Mouse (Mus musculus) lung, embryonic 14.5 days (tissue): Measurements from ENCODE around the gene Fam217b. TPM values are rescaled to one million over a fixed set of nuclear protein-coding genes. Genes with fewer than 3 reads are reported as not detected.
A peak's percentile ranks its signal among the peaks of the same experiment; 100 is the strongest.

Source experiments
- ATAC-seq: fragments of 200-750 bp; cut with Nextera tagmentation; 2 replicates; pipeline ENCODE4 v1.8.0; 2017; ENCODE audit warnings: mild to moderate bottlenecking, moderate TSS enrichment, moderate library complexity; ENCODE audit not compliant: insufficient read depth
- DNase-seq: peaks from one replicate; pipeline ENCODE4 v3.0.0-alpha.2; 2015
- H3K27ac ChIP-seq: fragments of 300-500 bp; sonication (generic); 2 replicates; pipeline ENCODE4 v1.5.1; 2014; ENCODE audit warnings: low read depth, mild to moderate bottlenecking, moderate library complexity
- H3K27me3 ChIP-seq: fragments of 300-500 bp; sonication (generic); 2 replicates; pipeline ENCODE4 v1.6.1; 2014; ENCODE audit warnings: low read length, control low read depth; ENCODE audit not compliant: insufficient read depth
- H3K36me3 ChIP-seq: fragments of 300-500 bp; sonication (generic); 2 replicates; pipeline ENCODE4 v1.6.1; 2014; ENCODE audit warnings: control low read depth; ENCODE audit not compliant: insufficient read depth
- H3K4me1 ChIP-seq: fragments of 300-500 bp; sonication (generic); 2 replicates; pipeline ENCODE4 v1.6.1; 2014; ENCODE audit warnings: antibody characterized with exemption, control low read depth; ENCODE audit not compliant: insufficient read depth
- H3K4me2 ChIP-seq: fragments of 300-500 bp; sonication (generic); 2 replicates; pipeline ENCODE4 v1.6.1; 2014; ENCODE audit warnings: mild to moderate bottlenecking
- H3K4me3 ChIP-seq: fragments of 300-500 bp; sonication (generic); 2 replicates; pipeline ENCODE4 v1.5.1; 2014; ENCODE audit warnings: low read depth, low read length
- H3K9ac ChIP-seq: fragments of 300-500 bp; sonication (generic); 2 replicates; pipeline ENCODE4 v1.6.1; 2014
- H3K9me3 ChIP-seq: fragments of 300-500 bp; sonication (generic); 2 replicates; pipeline ENCODE4 v1.6.1; 2016; ENCODE audit warnings: low read depth, low read length, control low read depth
- CTCF ChIP-seq: IDR thresholded peaks from 2 replicates; pipeline ENCODE4 v1.5.1; 2016; ENCODE audit warnings: antibody characterized with exemption, low read depth
- WGBS: fragments of 180-500 bp; shearing (Covaris S2); extraction: QIAGEN DNeasy Blood & Tissue Kit; methylation state at CpG from one replicate; pipeline ENCODE4 v1.1.7; 2014; 5-methylcytosine and 5-hydroxymethylcytosine counted together
- polyA plus RNA-seq: library from polyadenylated mRNA; unstranded; fragments of >200 nt; fragmentation: Nextera tagmentation; extraction: Ambion mirVana; gene quantifications from 2 replicates; pipeline ENCODE4 v1.2.1, GENCODE M21; 2014

Fam217b gene
- 3.2 and 3.4 TPM in 2 replicates for polyA plus RNA-seq

DNA sequence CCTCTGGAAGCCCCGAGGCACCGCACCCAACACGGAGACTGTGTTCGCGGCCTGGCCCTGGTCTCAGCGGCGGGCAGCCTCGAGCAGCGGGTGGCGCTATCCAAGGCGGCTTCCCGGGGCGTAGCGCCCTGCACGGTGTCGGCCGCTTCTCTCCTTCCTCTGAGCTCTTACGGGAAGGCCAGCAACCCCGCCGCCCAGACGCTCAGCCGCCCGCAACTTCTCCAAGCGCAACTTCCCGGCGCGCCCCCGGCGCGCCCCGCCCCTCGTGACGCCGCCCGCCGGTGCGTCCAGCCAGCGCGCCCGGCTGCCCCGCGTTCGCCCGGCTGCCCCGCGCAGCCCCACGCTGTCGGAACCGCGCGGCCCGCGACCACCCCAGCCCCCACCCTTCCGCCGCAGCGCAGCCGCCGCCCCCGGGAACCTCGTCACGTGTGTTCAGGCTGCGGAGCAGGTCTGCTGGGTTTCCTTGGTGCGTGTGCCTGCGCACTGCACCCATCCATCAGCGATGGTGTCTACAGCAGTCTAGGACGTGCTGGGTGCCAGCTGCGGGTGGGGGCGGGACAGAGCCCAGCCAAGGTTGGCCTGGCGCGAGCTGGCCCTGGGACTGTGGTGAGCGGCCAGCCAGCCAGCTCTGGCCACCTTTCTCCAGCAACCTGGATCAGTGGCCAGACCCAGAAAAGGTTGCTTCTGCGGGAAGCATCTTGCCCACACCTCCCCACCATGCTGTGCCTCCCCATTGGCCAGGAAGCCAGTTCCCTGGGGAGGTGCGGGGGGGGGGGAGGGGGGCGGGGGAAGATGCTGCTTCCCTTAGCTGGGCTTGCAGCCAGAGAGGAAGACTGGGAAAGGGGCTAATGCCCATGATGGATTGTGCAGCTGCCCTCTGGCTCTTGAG is at the start of gene Fam217b, which contains the start of gene Ppp1r3d:
Gene Fam217b, plus strand, starts transcription at position 264 of the 889 bp plus-strand sequence.
Gene Ppp1r3d, minus strand, starts transcription at position 212 of the 889 bp plus-strand sequence.
- H3K9me3 ChIP-seq, result no peaks in the 10 kb centered on the region
- DNase-seq (peak; percentile 87), ATAC-seq (peak; percentile 83)
- peaks cover 16% of the 10 kb centered on the region for H3K4me1 ChIP-seq
- peak within 1 kb of the TSS; percentile 62 for H3K4me3 ChIP-seq
- no peaks in the 10 kb centered on the region for H3K36me3 ChIP-seq
- H3K9ac ChIP-seq, result peak within 1 kb of the TSS; percentile 54
- H3K27ac ChIP-seq, result peak within 1 kb of the TSS; percentile 46; the same call in 1 of the 2 replicates
- under 1% methylated on average over 38 of the region's 74 CpGs for WGBS
- no peak for TF ChIP-seq CTCF
- peak within 1 kb of the TSS; percentile 97 for H3K4me2 ChIP-seq
- peaks cover 11% of the 10 kb centered on the region; the same call in 1 of the 2 replicates for H3K27me3 ChIP-seq

DNA sequence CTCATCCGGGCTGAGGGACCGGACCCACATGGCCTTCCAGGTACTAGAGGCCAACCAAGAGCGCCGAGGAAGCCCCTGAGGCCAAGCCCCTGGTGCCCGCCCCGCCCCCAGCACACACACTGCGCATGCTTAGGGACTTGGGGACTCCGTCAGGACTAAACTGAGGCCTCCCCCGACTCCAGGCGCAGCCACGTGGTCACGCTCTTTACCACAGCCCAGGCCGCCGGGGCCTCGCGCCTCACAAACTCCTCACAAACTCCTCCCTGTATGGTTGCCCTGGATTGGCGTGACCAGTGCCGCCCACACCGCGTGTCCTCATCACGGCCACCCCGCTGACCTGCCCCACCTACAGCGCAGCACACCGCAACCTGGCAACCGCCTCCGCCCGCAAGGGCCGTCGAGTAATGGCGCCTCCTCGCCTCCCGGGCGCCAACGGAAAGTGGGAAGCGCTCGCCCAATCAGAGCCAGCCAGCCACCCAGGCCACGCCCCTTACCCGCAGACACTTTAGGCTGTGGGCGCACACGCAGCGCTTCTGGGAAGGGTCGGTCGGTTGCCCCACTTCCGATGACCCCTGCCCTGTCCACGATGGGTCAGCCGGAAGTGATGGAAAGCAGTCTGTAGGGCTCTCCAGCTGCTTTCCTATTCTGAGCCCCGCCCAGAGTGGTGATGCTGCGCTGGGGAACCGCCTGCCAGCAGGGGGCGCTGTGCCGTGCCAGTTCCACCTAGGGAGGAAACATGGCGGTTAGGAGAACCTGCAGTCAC is 7.1 kb upstream of the Fam217b start, which contains the start of gene Sycp2:
Gene Sycp2, minus strand, starts transcription at position 633 of the 763 bp plus-strand sequence.
- H3K9me3 ChIP-seq, result no peaks in the 10 kb centered on the region
- H3K4me1 ChIP-seq, result no peaks in the 10 kb centered on the region; the same call in 1 of the 2 replicates
- H3K9ac ChIP-seq, result no peak within 1 kb of the TSS
- no peak within 1 kb of the TSS for H3K4me3 ChIP-seq
- peak; percentile 52 for TF ChIP-seq CTCF
- DNase-seq (no peak), ATAC-seq (0 out of 2 replicates have a peak, but pooled peaks have one; percentile 28)
- H3K36me3 ChIP-seq, result no peaks in the 10 kb centered on the region
- H3K27ac ChIP-seq, result no peak within 1 kb of the TSS
- WGBS, result 77% methylated on average over 52 of the region's 52 CpGs
- H3K4me2 ChIP-seq, result no peak within 1 kb of the TSS
- H3K27me3 ChIP-seq, result no peaks in the 10 kb centered on the region

GRCm38 (mm10) chr2:178409024-178409423 is 5.3 kb upstream of the Fam217b start:
- Histone ChIP-seq H3K27me3 (peaks cover 11% of the 10 kb centered on the region; the same call in 1 of the 2 replicates), H3K4me1 (peaks cover 5% of the 10 kb centered on the region; the same call in 1 of the 2 replicates), H3K9me3 (no peaks in the 10 kb centered on the region), H3K36me3 (no peaks in the 10 kb centered on the region), H3K4me3 (no peak overlapping the region), H3K27ac (no peak overlapping the region), H3K9ac (no peak overlapping the region), H3K4me2 (no peak overlapping the region)
- 15% methylated on average over 1 of the region's 1 CpGs for WGBS
- TF ChIP-seq CTCF, result no peak
- DNase-seq (no peak), ATAC-seq (no peak)

DNA sequence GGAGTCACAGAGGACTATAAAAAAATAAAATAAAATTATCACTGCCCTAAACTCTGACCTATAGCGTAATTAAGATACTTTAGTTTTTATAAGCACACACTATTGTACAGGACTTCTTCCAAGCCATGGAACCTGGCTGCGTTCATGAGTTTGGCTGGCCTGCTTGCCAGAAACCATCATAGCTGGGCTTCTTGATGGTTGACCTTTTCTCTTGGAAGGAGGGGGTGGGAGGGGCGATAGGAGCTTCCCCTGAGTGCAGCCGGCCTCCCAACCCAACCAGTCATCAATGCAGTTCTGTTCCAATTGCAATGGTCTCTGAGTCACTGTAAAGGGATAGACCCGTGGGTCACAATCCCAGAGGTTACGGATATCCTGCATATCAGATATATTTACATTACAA is 4.0 kb upstream of the Fam217b start:
- no peaks in the 10 kb centered on the region for H3K9me3 ChIP-seq
- H3K27me3 ChIP-seq, result peaks cover 11% of the 10 kb centered on the region; the same call in 1 of the 2 replicates
- no peak overlapping the region for H3K4me3 ChIP-seq
- H3K4me2 ChIP-seq, result no peak overlapping the region
- no peak overlapping the region for H3K9ac ChIP-seq
- no peak for TF ChIP-seq CTCF
- H3K27ac ChIP-seq, result no peak overlapping the region
- DNase-seq (no peak), ATAC-seq (no peak)
- peaks cover 9% of the 10 kb centered on the region for H3K4me1 ChIP-seq
- no peaks in the 10 kb centered on the region for H3K36me3 ChIP-seq
- 70% methylated on average over 6 of the region's 6 CpGs for WGBS

GRCm38 (mm10) chr2:178412598-178412997 is 1.7 kb upstream of the Fam217b start:
- no peaks in the 10 kb centered on the region for H3K9me3 ChIP-seq
- H3K4me2 ChIP-seq, result peak overlapping the region; percentile 97; the same call in 1 of the 2 replicates
- no peaks in the 10 kb centered on the region for H3K36me3 ChIP-seq
- peaks cover 16% of the 10 kb centered on the region for H3K4me1 ChIP-seq
- ATAC-seq (peak; percentile 2; the same call in 1 of the 2 replicates), DNase-seq (peak; percentile 81)
- WGBS, result 27% methylated on average over 6 of the region's 6 CpGs
- TF ChIP-seq CTCF, result no peak
- no peak overlapping the region for H3K27ac ChIP-seq
- H3K4me3 ChIP-seq, result no peak overlapping the region
- no peak overlapping the region for H3K9ac ChIP-seq
- peaks cover 11% of the 10 kb centered on the region; the same call in 1 of the 2 replicates for H3K27me3 ChIP-seq

- no peak for TF ChIP-seq CTCF
- H3K9me3 ChIP-seq, result no peaks in the 10 kb centered on the region
- H3K4me2 ChIP-seq, result peak overlapping the region; percentile 97
- H3K9ac ChIP-seq, result no peak overlapping the region
- WGBS, result 54% methylated on average over 13 of the region's 13 CpGs
- no peaks in the 10 kb centered on the region for H3K36me3 ChIP-seq
- DNase-seq (peak; percentile 25), ATAC-seq (no peak)
- peaks cover 11% of the 10 kb centered on the region; the same call in 1 of the 2 replicates for H3K27me3 ChIP-seq
- peak overlapping the region; percentile 62 for H3K4me3 ChIP-seq
- no peak overlapping the region for H3K27ac ChIP-seq
- peaks cover 16% of the 10 kb centered on the region for H3K4me1 ChIP-seq
Observed at GRCm38 (mm10) chr2:178413081-178413480, 1.2 kb upstream of the Fam217b start.
